Mouse (Mus musculus) thymus, adult 2 months (tissue): ENCODE results near the gene Ifnz. TPM values are rescaled to one million over a fixed set of nuclear protein-coding genes. Genes with fewer than 3 reads are reported as not detected.
"Not testable (repeated sequence)": the region's sequence is repeated elsewhere in the genome, so short reads cannot be mapped to it uniquely, and the experiment has no call there.

Experiments
- DNase-seq: peaks from one replicate; pipeline ENCODE4 v3.0.0; 2021
- H3K27ac ChIP-seq: fragments of 200-500 bp; 2 replicates; pipeline ENCODE4 v1.5.1; 2012; ENCODE audit warnings: low read length, control low read depth; ENCODE audit not compliant: control insufficient read depth, insufficient read depth
- H3K27me3 ChIP-seq: fragments of 200-500 bp; 2 replicates; pipeline ENCODE4 v1.6.1; 2012; ENCODE audit warnings: mild to moderate bottlenecking, low read length, moderate library complexity, mixed read lengths; ENCODE audit not compliant: control insufficient read depth, insufficient read depth
- H3K36me3 ChIP-seq: fragments of 200-500 bp; 2 replicates; pipeline ENCODE4 v1.6.1; 2012; ENCODE audit warnings: mild to moderate bottlenecking, low read length, moderate library complexity; ENCODE audit not compliant: control insufficient read depth, insufficient read depth
- H3K4me1 ChIP-seq: fragments of 200-500 bp; replicated peaks from 2 replicates; pipeline ENCODE4 v1.6.1; 2012; ENCODE audit warnings: low read length; ENCODE audit not compliant: control insufficient read depth, insufficient read depth
- H3K4me3 ChIP-seq: fragments of 200-500 bp; 2 replicates; pipeline ENCODE4 v1.5.1; 2012; ENCODE audit warnings: mild to moderate bottlenecking, low read length, control low read depth, moderate library complexity; ENCODE audit not compliant: control insufficient read depth, insufficient read depth
- CTCF ChIP-seq: fragments of 200-500 bp; IDR thresholded peaks from 2 replicates; pipeline ENCODE4 v1.5.1; 2012; ENCODE audit warnings: mild to moderate bottlenecking, control low read depth, low read length, moderate library complexity, borderline replicate concordance; ENCODE audit not compliant: control insufficient read depth, poor library complexity, insufficient read depth; ENCODE audit errors: extremely low read depth
- POLR2A ChIP-seq: fragments of 200-500 bp; IDR thresholded peaks from 2 replicates; pipeline ENCODE4 v1.6.1; 2012; ENCODE audit warnings: mild to moderate bottlenecking, low read length, control low read depth, moderate library complexity; ENCODE audit not compliant: control insufficient read depth, poor library complexity, insufficient read depth; ENCODE audit errors: extremely low read depth
- WGBS: fragments of 180-500 bp; shearing (Covaris S2); methylation state at CpG from one replicate; pipeline ENCODE4 v1.1.7; 2018; 5-methylcytosine and 5-hydroxymethylcytosine counted together
- polyA plus RNA-seq: library from polyadenylated mRNA; depleted of rRNA; stranded (reverse); fragments of >200 nt; gene quantifications from 2 replicates; pipeline ENCODE4 v1.2.3, GENCODE M21; 2012; rRNA removed

The Ifnz gene
- polyA plus RNA-seq: 0.16 TPM in 1 of 2 replicates, not detected in the other

GRCm38 (mm10) chr4:88781831-88782230, at the start of gene Ifnz:
TSS of gene Ifnz (plus strand) at chr4:88782131.
- not testable (repeated sequence) for DNase-seq, H3K27me3 ChIP-seq, H3K36me3 ChIP-seq, H3K27ac ChIP-seq, H3K4me1 ChIP-seq
- H3K4me3 ChIP-seq: peak within 1 kb of the TSS; percentile 54
- 6% methylated on average over 5 of the region's 7 CpGs for WGBS

DNA sequence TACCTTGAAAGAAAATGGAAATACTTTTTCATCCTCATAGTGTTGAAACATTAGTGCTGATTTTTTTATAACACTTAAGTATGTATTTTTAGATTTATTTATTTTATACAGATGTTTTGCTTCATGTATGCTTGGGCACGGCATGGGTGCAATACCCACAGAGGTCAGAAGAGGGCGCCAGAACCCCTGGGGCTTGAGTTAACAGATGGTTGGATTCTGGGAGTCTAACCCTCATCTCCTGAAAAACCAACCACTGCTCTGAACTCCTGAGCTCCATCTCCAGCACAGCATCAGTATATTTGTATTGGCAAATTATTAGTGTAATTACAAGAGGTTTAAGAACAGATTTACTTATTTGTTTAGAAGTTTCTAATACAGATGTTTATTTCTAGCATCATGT, 43.5 kb upstream of the Ifnz start:
- peaks cover 4% of the 10 kb centered on the region for H3K4me1 ChIP-seq
- no peak overlapping the region for H3K4me3 ChIP-seq
- H3K27me3 ChIP-seq: no peaks in the 10 kb centered on the region
- peak; percentile 78 for DNase-seq
- no peaks in the 10 kb centered on the region for H3K36me3 ChIP-seq
- no peak overlapping the region for H3K27ac ChIP-seq
- WGBS: 5% methylated on average over 2 of the region's 2 CpGs
- TF ChIP-seq POLR2A: no peak
- TF ChIP-seq CTCF: no peak; the same call in 1 of the 2 replicates

GRCm38 (mm10) chr4:88739036-88739435, 42.9 kb upstream of the Ifnz start:
- Histone ChIP-seq H3K27ac (no peak overlapping the region), H3K4me3 (no peak overlapping the region), H3K27me3 (no peaks in the 10 kb centered on the region), H3K4me1 (peaks cover 4% of the 10 kb centered on the region), H3K36me3 (no peaks in the 10 kb centered on the region)
- 89% methylated on average over 6 of the region's 6 CpGs for WGBS
- DNase-seq: no peak
- TF ChIP-seq POLR2A: no peak
- no peak for TF ChIP-seq CTCF

GRCm38 (mm10) chr4:88741426-88741825, 40.5 kb upstream of the Ifnz start:
- no peaks in the 10 kb centered on the region for H3K36me3 ChIP-seq
- no peaks in the 10 kb centered on the region for H3K27me3 ChIP-seq
- TF ChIP-seq POLR2A: no peak
- TF ChIP-seq CTCF: no peak
- H3K4me1 ChIP-seq: peaks cover 4% of the 10 kb centered on the region
- DNase-seq: no peak
- H3K27ac ChIP-seq: no peak overlapping the region
- 23% methylated on average over 4 of the region's 4 CpGs for WGBS
- no peak overlapping the region for H3K4me3 ChIP-seq

- 8% methylated on average over 7 of the region's 7 CpGs for WGBS
- Histone ChIP-seq H3K4me3 (no peak overlapping the region), H3K27ac (no peak overlapping the region; the same call in 1 of the 2 replicates)
Measured at GRCm38 (mm10) chr4:88742771-88743371, 39.1 kb upstream of the Ifnz start.

DNA sequence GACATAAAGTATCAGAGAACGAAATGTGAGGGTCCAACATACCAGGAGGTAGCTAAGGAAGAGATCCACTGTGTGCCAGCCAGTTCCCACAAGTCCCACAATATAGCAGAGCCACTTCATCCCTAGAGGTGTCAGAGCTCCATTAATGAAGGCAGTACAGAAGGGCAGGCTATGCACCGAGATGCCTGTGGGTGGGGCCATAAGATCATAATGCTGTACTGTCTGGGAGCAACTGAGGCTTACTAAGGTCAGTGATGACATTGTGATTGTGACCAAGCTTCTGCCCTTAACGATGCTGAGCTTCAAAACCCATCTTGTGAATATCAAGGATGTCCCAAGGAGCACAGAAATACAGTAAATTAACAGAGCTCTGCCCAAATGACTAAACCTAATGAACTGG, 37.7 kb upstream of the Ifnz start:
- Histone ChIP-seq H3K36me3 (no peaks in the 10 kb centered on the region), H3K27ac (no peak overlapping the region), H3K4me3 (no peak overlapping the region), H3K4me1 (peaks cover 4% of the 10 kb centered on the region), H3K27me3 (no peaks in the 10 kb centered on the region)
- WGBS: 86% methylated on average over 3 of the region's 3 CpGs
- peak; percentile 22 for DNase-seq
- TF ChIP-seq POLR2A (no peak), CTCF (no peak)

More at GRCm38 (mm10) chr4:88742771-88743371, 39.1 kb upstream of the Ifnz start:
- TF ChIP-seq CTCF (no peak), POLR2A (no peak)
- H3K36me3 ChIP-seq: no peaks in the 10 kb centered on the region
- H3K4me1 ChIP-seq: peaks cover 4% of the 10 kb centered on the region
- no peak for DNase-seq
- no peaks in the 10 kb centered on the region for H3K27me3 ChIP-seq

GRCm38 (mm10) chr4:88749926-88750325, 32.0 kb upstream of the Ifnz start:
- TF ChIP-seq CTCF (no peak), POLR2A (no peak)
- Histone ChIP-seq H3K4me3 (no peak overlapping the region), H3K27ac (no peak overlapping the region), H3K36me3 (no peaks in the 10 kb centered on the region), H3K4me1 (no peaks in the 10 kb centered on the region), H3K27me3 (no peaks in the 10 kb centered on the region)
- no peak for DNase-seq
- 94% methylated on average over 6 of the region's 6 CpGs for WGBS

DNA sequence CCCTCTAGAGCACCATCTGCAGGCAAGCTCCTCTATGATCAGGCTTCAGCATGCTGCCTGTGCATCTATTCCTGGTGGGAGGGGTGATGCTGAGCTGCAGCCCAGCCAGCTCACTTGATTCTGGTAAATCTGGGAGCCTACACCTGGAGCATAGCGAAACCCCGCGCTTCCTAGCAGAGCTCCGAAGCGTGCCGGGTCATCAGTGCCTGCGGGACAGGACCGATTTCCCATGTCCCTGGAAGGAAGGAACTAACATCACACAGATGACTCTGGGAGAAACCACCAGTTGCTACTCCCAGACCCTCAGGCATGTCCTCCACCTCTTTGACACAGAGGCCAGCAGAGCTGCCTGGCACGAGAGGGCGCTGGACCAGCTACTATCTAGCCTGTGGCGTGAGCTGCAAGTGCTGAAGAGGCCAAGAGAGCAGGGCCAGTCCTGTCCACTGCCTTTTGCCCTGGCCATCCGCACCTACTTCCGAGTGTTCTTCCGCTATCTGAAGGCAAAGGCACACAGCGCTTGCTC, 27.1 kb upstream of the Ifnz start, which contains the start of gene Gm13271:
TSS of gene Gm13271 (plus strand) at position 51 of the 523 bp plus-strand sequence.
- WGBS: 96% methylated on average over 15 of the region's 15 CpGs

More for the DNA sequence above, 27.1 kb upstream of the Ifnz start, which contains the start of gene Gm13271:
- not testable (repeated sequence) for H3K27ac ChIP-seq, H3K27me3 ChIP-seq, H3K36me3 ChIP-seq, H3K4me3 ChIP-seq, H3K4me1 ChIP-seq
- DNase-seq: peak; percentile 80
